Comparison of ENCODE assay signal across 11 mouse cellular contexts in the genomic region with DNA sequence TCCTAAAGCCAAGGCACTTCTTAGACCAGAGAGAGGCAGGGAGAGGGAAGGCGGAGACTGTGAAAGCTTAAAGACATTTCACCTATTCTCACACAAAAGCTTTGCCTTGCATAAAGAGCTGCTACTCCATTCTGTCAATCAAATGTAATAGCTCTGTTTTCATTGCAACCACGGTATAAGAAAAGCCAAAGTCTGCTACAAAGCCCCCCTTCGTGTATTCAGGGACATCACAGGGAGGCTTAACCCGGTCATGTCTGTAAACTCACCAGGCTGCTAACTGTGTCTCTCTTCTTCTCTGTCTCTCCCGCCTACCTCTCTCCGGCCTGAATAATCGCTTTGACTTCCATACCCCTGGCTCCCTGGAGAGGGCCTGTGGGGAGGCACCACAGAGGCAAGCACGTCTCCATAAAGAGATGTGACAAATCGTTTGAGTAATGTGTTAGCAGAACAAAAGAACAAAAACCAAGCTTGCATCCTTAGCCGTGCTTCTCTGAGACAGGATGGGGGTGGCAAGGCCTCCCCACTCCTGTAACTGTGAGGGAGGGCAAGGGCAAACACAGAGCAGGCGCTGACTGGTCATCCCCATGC. TPM values are rescaled to one million over a fixed set of nuclear protein-coding genes. Genes with fewer than 3 reads are reported as not detected.
DNase-seq lines count a peak whose midpoint lies in the region; ATAC-seq and TF ChIP-seq lines count a peak whose summit lies in the region.
"Had no signal": no experiment of that assay in that cellular context is flagged by ENCODE, and none has a peak within 500 bp of the region (broad histone marks: within the 10 kb centered on the region; RNA-seq: fewer than 3 reads in every experiment).

No protein-coding gene starts in this region.

- intact Hi-C loops in heart, postnatal 25 days (cut with DNase I), result no loop called here

- peak; percentile 88 for DNase-seq in brain, embryonic 14.5 days (ENCODE audit: low read depth)
- DNase-seq in heart, postnatal 25 days (ENCODE audit: low spot score), result no peak
- no peak for DNase-seq in kidney, postnatal 14 days
- no peak for DNase-seq in right cerebral cortex, adult 2 months (ENCODE audit: low spot score in 2 of 2)
- DNase-seq: kidney, adult 8-10 months; lung, embryonic 14.5 days; thymus, postnatal 14 days had no signal

- H3K4me3 ChIP-seq in embryonic facial prominence, embryonic 13.5 days, result no peak overlapping the region
- no peak overlapping the region for H3K4me3 ChIP-seq in hindbrain, embryonic 15.5 days
- H3K4me3 ChIP-seq in neural tube, embryonic 13.5 days, result no peak overlapping the region

- H3K9ac ChIP-seq in embryonic facial prominence, embryonic 13.5 days, result no peak overlapping the region
- no peak overlapping the region for H3K9ac ChIP-seq in hindbrain, embryonic 15.5 days
- H3K9ac ChIP-seq in neural tube, embryonic 13.5 days, result no peak overlapping the region
- H3K9ac ChIP-seq: lung, embryonic 14.5 days had no signal

- no peaks in the 10 kb centered on the region for H3K9me3 ChIP-seq in embryonic facial prominence, embryonic 13.5 days
- H3K9me3 ChIP-seq in hindbrain, embryonic 15.5 days, result no peaks in the 10 kb centered on the region
- H3K9me3 ChIP-seq in neural tube, embryonic 13.5 days, result no peaks in the 10 kb centered on the region

- no peak overlapping the region for H3K27ac ChIP-seq in embryonic facial prominence, embryonic 13.5 days
- peak overlapping the region; percentile 20; the same call in 1 of the 2 replicates for H3K27ac ChIP-seq in hindbrain, embryonic 15.5 days (replicated peaks)
- H3K27ac ChIP-seq in neural tube, embryonic 13.5 days (replicated peaks), result no peak overlapping the region

- TF ChIP-seq CTCF in brain, embryonic 14.5 days (IDR thresholded peaks at IDR 0.05; ENCODE audit: borderline replicate concordance, extremely low read depth, insufficient read depth, insufficient read length), result no peak

- ATAC-seq in embryonic facial prominence, embryonic 13.5 days (ENCODE audit: insufficient number of reproducible peaks, insufficient read depth, low FRiP score, low TSS enrichment, low read depth), result no peak
- ATAC-seq in hindbrain, embryonic 15.5 days (ENCODE audit: low FRiP score, low read depth), result peak; percentile 75
- ATAC-seq in neural tube, embryonic 13.5 days (ENCODE audit: low read depth), result peak; percentile 79

- H3K27me3 ChIP-seq in embryonic facial prominence, embryonic 13.5 days, result no peaks in the 10 kb centered on the region
- no peaks in the 10 kb centered on the region for H3K27me3 ChIP-seq in hindbrain, embryonic 15.5 days
- no peaks in the 10 kb centered on the region for H3K27me3 ChIP-seq in neural tube, embryonic 13.5 days

- H3K4me2 ChIP-seq in embryonic facial prominence, embryonic 13.5 days, result 0 out of 2 replicates have a peak overlapping the region, but pooled peaks have one; percentile 11
- H3K4me2 ChIP-seq in hindbrain, embryonic 15.5 days, result peak overlapping the region; percentile 29
- H3K4me2 ChIP-seq in neural tube, embryonic 13.5 days, result peak overlapping the region; percentile 29
- H3K4me2 ChIP-seq: lung, embryonic 14.5 days had no signal

- WGBS in embryonic facial prominence, embryonic 13.5 days, result 11% methylated on average over 11 of the region's 11 CpGs
- WGBS in hindbrain, embryonic 15.5 days, result 5% methylated on average over 11 of the region's 11 CpGs
- WGBS in neural tube, embryonic 13.5 days, result 3% methylated on average over 11 of the region's 11 CpGs

- H3K4me1 ChIP-seq in embryonic facial prominence, embryonic 13.5 days, result peaks cover 5% of the 10 kb centered on the region; the same call in 1 of the 2 replicates
- H3K4me1 ChIP-seq in hindbrain, embryonic 15.5 days (replicated peaks), result peaks cover 14% of the 10 kb centered on the region
- H3K4me1 ChIP-seq in neural tube, embryonic 13.5 days (replicated peaks), result peaks cover 16% of the 10 kb centered on the region

- TF ChIP-seq POLR2A in brain, embryonic 14.5 days (IDR thresholded peaks at IDR 0.05; ENCODE audit: borderline replicate concordance, extremely low read depth, insufficient read depth, insufficient read length, poor library complexity, severe bottlenecking), result no peak

- H3K36me3 ChIP-seq in embryonic facial prominence, embryonic 13.5 days, result no peaks in the 10 kb centered on the region
- no peaks in the 10 kb centered on the region for H3K36me3 ChIP-seq in hindbrain, embryonic 15.5 days
- no peaks in the 10 kb centered on the region for H3K36me3 ChIP-seq in neural tube, embryonic 13.5 days

RNA-seq across cellular contexts. Expression of gene Dhrs9, which starts 38.1 kb away (rescaled TPM):
- not detected in 2 replicates for polyA plus RNA-seq in brain, embryonic 14.5 days (2012; rRNA removed)
- not detected in 2 replicates for polyA plus RNA-seq in embryonic facial prominence, embryonic 13.5 days (2015; fragmentation: Nextera tagmentation; extraction: Ambion mirVana)
- polyA plus RNA-seq in hindbrain, embryonic 15.5 days (2015; fragmentation: Nextera tagmentation; extraction: Ambion mirVana), result not detected in 2 replicates
- polyA plus RNA-seq in neural tube, embryonic 13.5 days (2015; fragmentation: Nextera tagmentation; extraction: Ambion mirVana), result not detected in 2 replicates
- total RNA-seq in heart, postnatal 25 days (2021), result under 1 TPM; 0.10 to 0.34 TPM
- total RNA-seq: MEL had no signal
- polyA plus RNA-seq: lung, embryonic 14.5 days had no signal
